Mouse (Mus musculus) heart, embryonic 12.5 days (tissue): ENCODE measurements around the gene Mab21l1. TPM values are rescaled to one million over a fixed set of nuclear protein-coding genes. Genes with fewer than 3 reads are reported as not detected.

Experiments used
- ATAC-seq: fragments of 200-750 bp; cut with Nextera tagmentation; 2 replicates; pipeline ENCODE4 v1.8.0; 2017; ENCODE audit warnings: moderate TSS enrichment, moderate library complexity; ENCODE audit not compliant: insufficient number of reproducible peaks, low FRiP score
- H3K27ac ChIP-seq: fragments of 300-500 bp; sonication (generic); 2 replicates; pipeline ENCODE4 v1.5.1; 2016; ENCODE audit warnings: mild to moderate bottlenecking, moderate library complexity; ENCODE audit not compliant: poor library complexity, severe bottlenecking
- H3K27me3 ChIP-seq: fragments of 300-500 bp; sonication (generic); replicated peaks from 2 replicates; pipeline ENCODE4 v1.6.1; 2016; ENCODE audit warnings: mild to moderate bottlenecking, moderate library complexity
- H3K36me3 ChIP-seq: fragments of 300-500 bp; sonication (generic); 2 replicates; pipeline ENCODE4 v1.6.1; 2016; ENCODE audit warnings: mild to moderate bottlenecking, moderate library complexity
- H3K4me1 ChIP-seq: fragments of 300-500 bp; sonication (generic); replicated peaks from 2 replicates; pipeline ENCODE4 v1.6.1; 2016; ENCODE audit warnings: mild to moderate bottlenecking
- H3K4me2 ChIP-seq: fragments of 300-500 bp; sonication (generic); 2 replicates; pipeline ENCODE4 v1.6.1; 2016; ENCODE audit warnings: mild to moderate bottlenecking, moderate library complexity
- H3K4me3 ChIP-seq: fragments of 300-500 bp; sonication (generic); 2 replicates; pipeline ENCODE4 v1.5.1; 2016; ENCODE audit warnings: mild to moderate bottlenecking
- H3K9ac ChIP-seq: fragments of 300-500 bp; sonication (generic); 2 replicates; pipeline ENCODE4 v1.6.1; 2016; ENCODE audit warnings: mild to moderate bottlenecking, moderate library complexity
- H3K9me3 ChIP-seq: fragments of 300-500 bp; sonication (generic); replicated peaks from 2 replicates; pipeline ENCODE4 v1.6.1; 2016; ENCODE audit warnings: mild to moderate bottlenecking, moderate library complexity
- WGBS: fragments of 180-500 bp; shearing (Covaris S2); methylation state at CpG from one replicate; pipeline ENCODE4 v1.1.7; 2016; 5-methylcytosine and 5-hydroxymethylcytosine counted together
- polyA plus RNA-seq: library from polyadenylated mRNA; unstranded; fragments of >200 nt; fragmentation: Nextera tagmentation; extraction: Ambion mirVana; gene quantifications from 2 replicates; pipeline ENCODE4 v1.2.1, GENCODE M21; 2016

The Mab21l1 gene
- polyA plus RNA-seq = 0.42 and 0.87 TPM in 2 replicates

DNA sequence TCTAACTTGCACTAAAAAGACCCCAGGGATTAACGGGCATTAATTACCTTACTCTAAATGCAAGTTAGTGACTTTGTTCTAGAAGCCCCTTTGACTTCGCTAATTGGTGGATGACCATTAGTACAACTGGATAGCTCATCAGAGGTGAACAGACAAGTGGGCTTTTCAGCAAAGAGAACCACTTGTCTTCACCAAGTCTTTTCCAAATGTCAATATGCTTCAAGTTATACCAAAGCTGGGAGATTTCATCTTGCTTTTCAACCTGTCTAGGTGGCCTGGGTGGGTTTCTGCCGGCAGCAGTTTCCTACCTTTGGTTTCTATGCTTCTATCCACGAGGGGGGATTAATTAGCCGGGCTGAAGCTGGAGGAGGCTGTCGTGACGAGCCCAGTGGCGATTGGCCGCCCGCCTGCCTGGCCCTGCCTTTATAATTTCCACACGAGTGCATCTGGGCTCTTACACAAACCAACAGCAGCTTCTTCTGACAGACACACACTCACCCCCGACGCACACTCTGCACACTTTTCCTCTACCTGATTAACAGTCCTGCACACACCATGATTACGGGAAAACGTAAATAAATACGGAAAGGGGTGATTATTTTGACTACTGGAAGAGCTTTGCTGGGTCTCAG lies at the start of gene Mab21l1:
Mab21l1 (plus strand) TSS at position 455 of the 632 bp plus-strand sequence.
- Histone ChIP-seq H3K4me3 (peak within 1 kb of the TSS; percentile 43), H3K36me3 (no peaks in the 10 kb centered on the region), H3K9me3 (no peaks in the 10 kb centered on the region), H3K9ac (peak within 1 kb of the TSS; percentile 52; the same call in 1 of the 2 replicates), H3K4me1 (peaks cover 33% of the 10 kb centered on the region), H3K27ac (no peak within 1 kb of the TSS), H3K27me3 (peaks cover 57% of the 10 kb centered on the region), H3K4me2 (peak within 1 kb of the TSS; percentile 78)
- WGBS = 8% methylated on average over 16 of the region's 16 CpGs
- ATAC-seq = no peak

DNA sequence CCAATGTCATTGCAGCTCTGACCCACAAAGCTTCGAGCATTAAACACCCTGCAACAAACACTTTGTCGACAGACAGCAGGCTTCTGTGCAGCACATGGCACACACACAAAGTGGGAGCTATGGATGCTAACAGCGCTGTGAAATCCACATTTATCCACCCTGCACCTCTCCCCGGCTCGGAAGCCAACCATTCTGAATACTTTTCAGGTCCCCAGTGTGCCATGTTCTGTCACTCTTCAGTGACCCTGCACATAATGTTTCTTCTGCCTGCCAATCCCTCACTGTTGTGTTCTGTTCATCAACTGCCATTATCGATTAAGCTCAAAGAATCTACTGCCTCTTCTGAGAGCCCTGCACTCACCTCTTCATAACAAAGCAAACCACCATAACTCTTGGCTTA lies 48.6 kb upstream of the Mab21l1 start:
- 86% methylated on average over 6 of the region's 6 CpGs for WGBS
- ATAC-seq = no peak
- H3K27ac ChIP-seq = no peak overlapping the region

DNA sequence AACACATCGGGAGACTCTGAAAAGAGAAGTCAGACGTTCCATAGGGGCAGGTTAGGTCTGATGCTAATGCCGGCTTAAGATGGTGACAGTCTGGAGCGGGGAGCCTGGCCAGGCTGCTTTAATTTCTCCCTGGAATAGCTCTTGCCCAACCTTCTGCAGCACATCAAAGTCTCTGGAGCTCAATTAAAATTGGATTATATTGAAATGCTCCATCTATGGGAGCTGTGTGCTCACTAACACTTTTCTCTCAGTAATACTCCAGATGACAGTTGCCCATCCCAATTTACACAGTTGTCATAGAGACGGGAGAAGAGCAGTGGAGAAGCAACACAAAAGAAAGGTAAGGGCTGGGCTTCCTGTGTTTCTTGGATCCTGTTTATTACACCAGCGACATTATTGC lies 40.9 kb upstream of the Mab21l1 start:
- 70% methylated on average over 6 of the region's 6 CpGs for WGBS
- ATAC-seq = no peak
- H3K9ac ChIP-seq = no peak overlapping the region
- no peak overlapping the region for H3K4me3 ChIP-seq
- H3K4me2 ChIP-seq = no peak overlapping the region
- no peaks in the 10 kb centered on the region for H3K36me3 ChIP-seq
- H3K27me3 ChIP-seq = no peaks in the 10 kb centered on the region
- H3K27ac ChIP-seq = no peak overlapping the region
- peaks cover 8% of the 10 kb centered on the region; the same call in 1 of the 2 replicates for H3K4me1 ChIP-seq
- H3K9me3 ChIP-seq = no peaks in the 10 kb centered on the region

More for the DNA sequence above, 48.6 kb upstream of the Mab21l1 start:
- H3K27me3 ChIP-seq = no peaks in the 10 kb centered on the region
- no peak overlapping the region for H3K4me3 ChIP-seq
- no peaks in the 10 kb centered on the region for H3K4me1 ChIP-seq
- no peaks in the 10 kb centered on the region for H3K9me3 ChIP-seq
- H3K4me2 ChIP-seq = no peak overlapping the region
- H3K36me3 ChIP-seq = no peaks in the 10 kb centered on the region
- no peak overlapping the region for H3K9ac ChIP-seq

DNA sequence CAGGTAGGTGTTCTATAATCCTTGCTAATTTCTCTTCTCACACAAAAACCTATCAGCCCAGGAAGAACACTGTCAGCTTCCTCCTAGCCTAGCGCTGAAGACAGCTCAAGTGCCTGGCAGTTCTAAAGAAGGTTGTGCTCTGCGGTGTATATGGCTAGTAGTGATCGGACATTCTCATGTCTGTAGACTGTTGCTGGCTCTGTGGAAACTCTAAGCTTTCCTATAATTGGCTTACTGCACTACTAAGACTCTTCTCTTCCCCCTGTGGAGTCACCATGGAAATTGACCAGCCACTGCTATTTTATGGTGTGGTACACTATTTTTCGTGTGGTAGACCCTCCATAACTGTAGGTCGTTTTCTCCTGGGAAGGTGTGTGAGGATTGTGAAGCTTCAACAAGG lies 40.1 kb upstream of the Mab21l1 start:
- Histone ChIP-seq H3K27ac (no peak overlapping the region), H3K36me3 (no peaks in the 10 kb centered on the region), H3K4me3 (no peak overlapping the region), H3K4me2 (no peak overlapping the region), H3K9me3 (no peaks in the 10 kb centered on the region), H3K4me1 (peaks cover 8% of the 10 kb centered on the region; the same call in 1 of the 2 replicates), H3K9ac (no peak overlapping the region), H3K27me3 (no peaks in the 10 kb centered on the region)
- ATAC-seq = no peak
- 65% methylated on average over 5 of the region's 5 CpGs for WGBS

DNA sequence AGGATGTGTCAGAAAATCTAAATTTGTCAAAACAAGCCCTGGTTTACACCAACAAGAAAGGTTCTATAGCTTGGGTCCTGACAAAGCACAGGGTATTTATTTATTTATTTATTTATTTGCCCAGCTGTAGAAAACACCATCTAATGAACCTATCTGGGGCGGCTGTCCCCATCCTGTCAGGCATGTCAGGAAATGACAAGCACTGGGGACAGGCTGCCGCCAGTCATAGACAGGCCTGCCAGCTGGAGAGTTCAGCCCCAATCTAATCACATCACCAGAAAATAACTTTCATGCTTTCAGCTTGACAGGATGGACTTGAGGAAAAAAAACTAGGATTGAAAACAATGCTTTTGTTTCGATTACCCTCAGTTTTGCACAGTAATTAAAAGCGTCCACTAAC lies 39.7 kb upstream of the Mab21l1 start:
- no peaks in the 10 kb centered on the region for H3K27me3 ChIP-seq
- no peaks in the 10 kb centered on the region for H3K36me3 ChIP-seq
- no peak overlapping the region for H3K4me3 ChIP-seq
- H3K9ac ChIP-seq = no peak overlapping the region
- peaks cover 8% of the 10 kb centered on the region; the same call in 1 of the 2 replicates for H3K4me1 ChIP-seq
- 47% methylated on average over 4 of the region's 4 CpGs for WGBS
- H3K9me3 ChIP-seq = no peaks in the 10 kb centered on the region
- no peak overlapping the region for H3K4me2 ChIP-seq
- ATAC-seq = no peak
- H3K27ac ChIP-seq = no peak overlapping the region

DNA sequence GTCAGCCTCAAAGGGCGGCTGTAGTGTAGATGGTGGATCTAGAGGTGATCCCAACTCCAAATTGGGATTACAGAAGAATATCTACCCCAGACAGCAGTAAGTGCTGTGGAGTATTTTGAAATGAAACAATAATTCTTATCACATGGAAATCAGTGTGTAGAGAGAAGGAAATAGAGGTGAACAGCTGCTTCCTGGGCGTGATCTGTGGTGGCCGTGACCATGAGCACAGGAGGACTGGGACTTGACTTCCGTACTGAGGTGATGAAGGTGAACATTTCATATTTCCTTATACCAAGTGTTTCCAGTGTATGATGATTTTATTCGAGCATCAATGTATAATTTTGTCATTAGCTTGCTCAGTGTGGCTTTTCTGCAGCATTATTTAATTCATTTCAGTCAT lies 38.4 kb upstream of the Mab21l1 start:
- no peak overlapping the region for H3K9ac ChIP-seq
- no peaks in the 10 kb centered on the region for H3K36me3 ChIP-seq
- peaks cover 8% of the 10 kb centered on the region; the same call in 1 of the 2 replicates for H3K4me1 ChIP-seq
- no peaks in the 10 kb centered on the region for H3K27me3 ChIP-seq
- no peak for ATAC-seq
- no peaks in the 10 kb centered on the region for H3K9me3 ChIP-seq
- no peak overlapping the region for H3K4me3 ChIP-seq
- H3K27ac ChIP-seq = no peak overlapping the region
- 83% methylated on average over 5 of the region's 5 CpGs for WGBS
- H3K4me2 ChIP-seq = no peak overlapping the region

DNA sequence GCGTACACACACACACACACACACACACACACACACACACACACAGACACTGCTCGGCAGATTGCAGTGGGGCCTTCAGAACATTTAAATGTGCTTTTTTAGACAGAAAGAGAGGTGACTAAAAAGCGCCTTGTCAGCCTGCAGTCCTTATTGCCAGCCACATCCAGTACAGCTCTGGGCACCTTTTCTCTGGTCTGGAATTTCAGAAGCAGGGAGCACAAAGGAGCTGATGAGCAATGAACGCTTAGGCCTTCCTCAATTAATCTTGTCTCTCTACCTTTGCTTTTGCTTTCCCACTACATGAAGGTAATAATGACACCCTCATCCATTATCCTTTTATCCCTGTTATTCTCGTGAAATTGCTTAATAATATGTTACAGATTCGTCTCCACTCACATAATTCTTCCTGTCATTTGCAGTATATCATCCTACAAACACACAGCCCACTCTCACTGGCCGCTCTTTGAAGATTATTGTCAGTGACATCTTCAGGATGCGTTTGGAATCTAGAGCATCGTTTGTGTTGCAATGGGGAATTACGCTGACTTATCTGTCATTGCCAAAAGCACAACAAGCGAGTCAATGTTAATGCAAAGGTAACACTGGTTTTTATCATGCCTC lies 31.8 kb upstream of the Mab21l1 start:
- Histone ChIP-seq H3K4me3 (no peak overlapping the region), H3K9me3 (no peaks in the 10 kb centered on the region)
- WGBS = 75% methylated on average over 11 of the region's 11 CpGs

DNA sequence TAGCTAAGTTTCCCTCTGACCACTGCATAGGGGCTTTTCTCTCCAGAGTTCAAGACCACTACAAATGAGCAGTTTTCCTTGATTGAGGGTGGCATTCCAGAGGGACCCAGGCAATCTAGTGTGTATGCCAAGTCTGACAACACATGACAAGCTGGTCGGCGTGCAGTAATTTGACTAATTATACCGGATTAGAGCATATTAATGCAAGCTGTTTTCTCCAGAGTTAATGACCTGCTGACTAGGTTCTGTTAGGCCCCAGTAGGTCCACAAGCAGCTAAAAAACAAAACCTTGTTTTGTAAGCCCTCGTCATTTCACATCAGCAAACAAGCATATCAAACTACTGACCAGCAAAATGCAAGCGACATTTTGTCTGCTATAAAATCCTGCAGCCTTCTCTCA lies 30.9 kb upstream of the Mab21l1 start:
- Histone ChIP-seq H3K27me3 (no peaks in the 10 kb centered on the region), H3K4me1 (peaks cover 7% of the 10 kb centered on the region), H3K9ac (no peak overlapping the region), H3K36me3 (no peaks in the 10 kb centered on the region), H3K4me2 (no peak overlapping the region), H3K27ac (no peak overlapping the region), H3K9me3 (no peaks in the 10 kb centered on the region), H3K4me3 (no peak overlapping the region)
- no peak for ATAC-seq
- whole genome bisulfite sequencing = 89% methylated on average over 5 of the region's 5 CpGs

More for the DNA sequence above, 31.8 kb upstream of the Mab21l1 start:
- ATAC-seq = no peak
- no peak overlapping the region for H3K9ac ChIP-seq
- H3K4me1 ChIP-seq = peaks cover under 1% of the 10 kb centered on the region; the same call in 1 of the 2 replicates
- no peaks in the 10 kb centered on the region for H3K36me3 ChIP-seq
- H3K4me2 ChIP-seq = no peak overlapping the region
- no peaks in the 10 kb centered on the region for H3K27me3 ChIP-seq
- H3K27ac ChIP-seq = no peak overlapping the region

DNA sequence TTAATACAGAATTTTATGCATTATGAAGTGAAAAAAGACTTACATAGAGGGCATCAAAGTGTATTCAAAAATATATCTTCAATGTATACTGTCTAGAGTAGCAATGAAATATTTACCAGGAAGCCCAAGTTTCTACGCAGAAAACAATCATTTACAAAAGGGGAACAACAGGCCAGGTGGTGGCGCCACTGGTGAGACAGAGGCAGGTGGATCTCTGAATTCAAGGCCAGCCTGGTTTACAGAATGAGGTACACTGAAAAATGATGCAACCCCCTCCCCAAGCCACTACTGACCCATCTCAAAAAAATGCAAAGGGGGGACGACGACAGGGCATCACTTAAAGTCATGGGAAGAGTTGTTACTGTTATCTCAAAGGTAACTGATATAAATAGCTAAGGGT lies 29.8 kb upstream of the Mab21l1 start:
- no peaks in the 10 kb centered on the region for H3K27me3 ChIP-seq
- 69% methylated on average over 4 of the region's 4 CpGs for WGBS
- no peak for ATAC-seq
- peaks cover 10% of the 10 kb centered on the region for H3K4me1 ChIP-seq
- no peak overlapping the region for H3K4me3 ChIP-seq
- H3K27ac ChIP-seq = no peak overlapping the region
- no peak overlapping the region for H3K4me2 ChIP-seq
- H3K9ac ChIP-seq = no peak overlapping the region
- no peaks in the 10 kb centered on the region for H3K9me3 ChIP-seq
- H3K36me3 ChIP-seq = no peaks in the 10 kb centered on the region

DNA sequence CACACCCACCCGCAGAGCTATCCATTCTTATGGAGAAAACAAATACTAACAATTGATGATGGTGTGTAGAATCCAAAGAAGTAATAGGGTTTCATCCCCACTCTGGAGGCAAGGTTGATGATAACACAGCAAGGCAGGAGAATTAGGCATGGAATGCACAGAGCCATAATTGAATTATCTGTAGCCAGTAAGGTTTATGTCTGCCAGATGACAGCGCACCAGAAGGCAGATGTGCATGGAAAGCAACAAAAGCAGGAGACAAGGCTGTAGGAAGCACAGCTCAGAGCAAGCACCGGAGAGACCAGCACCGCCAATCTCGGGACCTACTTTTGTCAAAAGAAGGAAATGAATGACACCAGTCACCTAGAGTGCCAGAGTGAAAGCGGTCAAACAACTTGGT lies 28.4 kb upstream of the Mab21l1 start:
- no peak for ATAC-seq
- Histone ChIP-seq H3K27ac (no peak overlapping the region), H3K27me3 (no peaks in the 10 kb centered on the region), H3K9ac (no peak overlapping the region), H3K9me3 (no peaks in the 10 kb centered on the region), H3K36me3 (no peaks in the 10 kb centered on the region), H3K4me2 (no peak overlapping the region), H3K4me3 (no peak overlapping the region), H3K4me1 (peaks cover 10% of the 10 kb centered on the region)
- 88% methylated on average over 6 of the region's 6 CpGs for WGBS

DNA sequence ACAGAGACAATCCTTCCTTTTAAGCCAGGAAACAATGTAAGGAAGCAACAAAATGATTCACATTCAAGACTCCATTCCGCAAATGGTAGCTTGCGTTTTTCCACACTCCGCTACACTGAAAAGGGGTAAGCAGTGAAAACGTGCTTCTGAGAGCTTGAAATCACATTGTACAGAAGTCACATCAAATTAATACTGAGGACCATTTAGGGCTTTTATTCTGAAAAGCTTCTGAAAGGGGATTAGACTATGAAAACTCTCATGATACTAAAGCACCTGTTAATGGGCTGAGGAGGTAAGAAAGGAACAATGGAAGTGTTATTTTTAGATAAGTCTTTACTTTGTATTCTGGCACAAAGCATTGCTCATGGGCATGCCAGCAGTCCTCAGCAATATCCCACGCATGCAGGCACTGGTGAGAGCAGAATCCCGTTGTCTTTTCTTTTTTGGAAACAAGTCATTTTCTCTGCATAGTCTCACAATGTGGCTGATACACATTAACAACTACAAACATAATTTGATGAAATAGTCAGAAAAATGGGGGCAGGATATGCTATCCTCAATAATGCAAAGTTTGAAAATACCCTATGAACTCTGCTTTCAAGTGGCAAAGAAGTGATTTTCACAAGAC lies 27.2 kb upstream of the Mab21l1 start:
- 74% methylated on average over 6 of the region's 6 CpGs for WGBS
- H3K4me3 ChIP-seq = no peak overlapping the region
- H3K36me3 ChIP-seq = no peaks in the 10 kb centered on the region
- no peak overlapping the region for H3K9ac ChIP-seq
- H3K27me3 ChIP-seq = no peaks in the 10 kb centered on the region
- H3K27ac ChIP-seq = no peak overlapping the region
- no peaks in the 10 kb centered on the region for H3K9me3 ChIP-seq
- peaks cover 10% of the 10 kb centered on the region for H3K4me1 ChIP-seq
- no peak for ATAC-seq
- H3K4me2 ChIP-seq = no peak overlapping the region
